Mouse (Mus musculus): ENCODE measurements at regions not wholly inside any gene's neighbourhood (a gene's known extent, or its start where the extent isn't known, plus 50 kb on each side); places are given as distances from the start of the nearest gene placed in this dataset.

GRCm38 (mm10) chr10:87690831-87691230 lies 167.2 kb upstream of the Igf1 start:
- H3K27ac ChIP-seq (ENCODE audit: insufficient read depth, low read depth, low read length, poor library complexity, severe bottlenecking) = no peak overlapping the region

DNA sequence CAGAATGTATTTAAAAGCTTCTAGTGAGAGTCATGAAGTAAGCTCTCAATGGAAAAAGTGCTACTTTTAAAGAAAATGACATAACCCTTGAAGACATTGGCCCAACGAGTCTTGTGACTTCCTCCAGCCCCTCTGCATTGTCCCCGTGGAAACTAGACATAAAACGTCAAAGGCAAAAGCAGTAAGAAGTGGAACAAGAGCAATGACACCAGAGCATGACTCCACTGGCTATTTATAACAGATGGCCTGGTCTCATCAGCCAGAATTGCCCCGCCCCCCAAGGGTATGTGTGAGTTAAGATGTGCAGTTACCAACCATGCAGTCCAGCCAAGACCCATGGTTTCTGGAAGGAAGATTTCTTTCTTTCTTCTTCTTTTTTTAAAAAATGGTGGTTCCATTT lies 161.6 kb upstream of the Igf1 start:
- in situ Hi-C loops (cut with MboI; ENCODE audit: low sequenced_read_pairs in 2 of 2, unreplicated experiment in 2 of 2) = no loop called here
- no peak for DNase-seq (ENCODE audit: low read depth, low spot score)
- no peak for TF ChIP-seq ZNF384 (IDR thresholded peaks at IDR 0.05; ENCODE audit: low read depth, low read length)
- no peak for TF ChIP-seq ZC3H11A (IDR thresholded peaks at IDR 0.05; ENCODE audit: borderline replicate concordance, low read depth, low read length)
- TF ChIP-seq CHD2 (IDR thresholded peaks at IDR 0.05; ENCODE audit: low read depth, low read length) = no peak
- TF ChIP-seq MAFK (IDR thresholded peaks at IDR 0.05; ENCODE audit: insufficient read depth, low read depth, low read length) = no peak
- TF ChIP-seq HCFC1 (IDR thresholded peaks at IDR 0.05; ENCODE audit: borderline replicate concordance, insufficient read depth, low read length) = no peak

More at GRCm38 (mm10) chr10:87690831-87691230, 167.2 kb upstream of the Igf1 start:
- no peak for TF ChIP-seq HCFC1 (IDR thresholded peaks at IDR 0.05; ENCODE audit: borderline replicate concordance, insufficient read depth, low read length)
- no peak for TF ChIP-seq ZNF384 (IDR thresholded peaks at IDR 0.05; ENCODE audit: low read depth, low read length)
- no peak for TF ChIP-seq CHD2 (IDR thresholded peaks at IDR 0.05; ENCODE audit: low read depth, low read length)
- Histone ChIP-seq H3K4me3 (ENCODE audit: insufficient read depth in 1 of 2, low read depth in 1 of 2, low read length in 2 of 2, poor library complexity in 1 of 2, severe bottlenecking in 1 of 2) (no peak overlapping the region), H3K36me3 (ENCODE audit: control insufficient read depth, insufficient read depth, low read length, poor library complexity, severe bottlenecking) (no peaks in the 10 kb centered on the region), H3K9me3 (ENCODE audit: control insufficient read depth, insufficient read depth, low read depth, low read length) (no peaks in the 10 kb centered on the region), H3K9ac (ENCODE audit: insufficient read depth, low read depth, low read length, poor library complexity, severe bottlenecking) (no peak overlapping the region), H3K4me1 (ENCODE audit: control insufficient read depth in 2 of 2, insufficient read depth in 2 of 2, low read length in 2 of 2, poor library complexity in 1 of 2) (peaks cover 0 to 3% of the 10 kb centered on the region in 2 experiments; a peak in 1 of 4 replicates)
- in situ Hi-C loops (cut with MboI; ENCODE audit: low sequenced_read_pairs in 2 of 2, unreplicated experiment in 2 of 2) = no loop called here
- no peak for DNase-seq (ENCODE audit: low read depth, low spot score)

DNA sequence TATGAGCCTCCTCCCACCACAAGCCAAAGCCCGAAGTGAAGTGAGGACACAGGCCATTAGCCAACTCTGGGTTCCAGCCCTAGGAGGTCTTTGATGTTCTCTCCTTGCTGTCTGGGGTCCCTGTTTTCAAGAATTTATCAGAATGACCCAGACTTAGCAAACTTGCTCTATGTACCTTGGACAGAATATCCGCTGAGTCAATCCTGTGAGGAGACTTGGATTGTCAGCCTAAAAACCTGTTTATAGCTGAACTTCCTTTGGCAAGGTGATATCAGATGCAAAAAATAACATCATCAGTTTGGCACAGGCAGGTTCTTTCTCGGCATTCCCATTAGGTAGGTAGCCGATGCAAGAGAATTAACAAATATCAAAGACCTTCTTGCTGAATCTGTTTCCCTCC lies 146.9 kb upstream of the Igf1 start:
- in situ Hi-C loops (cut with MboI; ENCODE audit: low sequenced_read_pairs in 2 of 2, unreplicated experiment in 2 of 2) = no loop called here
- TF ChIP-seq ZC3H11A (IDR thresholded peaks at IDR 0.05; ENCODE audit: borderline replicate concordance, low read depth, low read length) (no peak), HCFC1 (IDR thresholded peaks at IDR 0.05; ENCODE audit: borderline replicate concordance, insufficient read depth, low read length) (no peak), CHD2 (IDR thresholded peaks at IDR 0.05; ENCODE audit: low read depth, low read length) (no peak), ZNF384 (IDR thresholded peaks at IDR 0.05; ENCODE audit: low read depth, low read length) (no peak), MAFK (IDR thresholded peaks at IDR 0.05; ENCODE audit: insufficient read depth, low read depth, low read length) (no peak)
- H3K4me1 ChIP-seq (ENCODE audit: control insufficient read depth in 2 of 2, insufficient read depth in 2 of 2, low read length in 2 of 2, poor library complexity in 1 of 2) = no peaks in the 10 kb centered on the region

More for the DNA sequence above, 161.6 kb upstream of the Igf1 start:
- H3K36me3 ChIP-seq (ENCODE audit: control insufficient read depth, insufficient read depth, low read length, poor library complexity, severe bottlenecking) = no peaks in the 10 kb centered on the region
- no peak overlapping the region for H3K9ac ChIP-seq (ENCODE audit: insufficient read depth, low read depth, low read length, poor library complexity, severe bottlenecking)
- no peaks in the 10 kb centered on the region for H3K9me3 ChIP-seq (ENCODE audit: control insufficient read depth, insufficient read depth, low read depth, low read length)
- H3K4me3 ChIP-seq (ENCODE audit: insufficient read depth in 1 of 2, low read depth in 1 of 2, low read length in 2 of 2, poor library complexity in 1 of 2, severe bottlenecking in 1 of 2) = no peak overlapping the region
- H3K4me1 ChIP-seq (ENCODE audit: control insufficient read depth in 2 of 2, insufficient read depth in 2 of 2, low read length in 2 of 2, poor library complexity in 1 of 2) = no peaks in the 10 kb centered on the region
- H3K27ac ChIP-seq (ENCODE audit: insufficient read depth, low read depth, low read length, poor library complexity, severe bottlenecking) = no peak overlapping the region

GRCm38 (mm10) chr10:87711798-87712197 lies 146.3 kb upstream of the Igf1 start:
- in situ Hi-C loops (cut with MboI; ENCODE audit: low sequenced_read_pairs in 2 of 2, unreplicated experiment in 2 of 2) = no loop called here

More for the DNA sequence above, 146.9 kb upstream of the Igf1 start:
- no peak for DNase-seq (ENCODE audit: low read depth, low spot score)
- Histone ChIP-seq H3K4me3 (ENCODE audit: insufficient read depth in 1 of 2, low read depth in 1 of 2, low read length in 2 of 2, poor library complexity in 1 of 2, severe bottlenecking in 1 of 2) (no peak overlapping the region), H3K9me3 (ENCODE audit: control insufficient read depth, insufficient read depth, low read depth, low read length) (no peaks in the 10 kb centered on the region), H3K9ac (ENCODE audit: insufficient read depth, low read depth, low read length, poor library complexity, severe bottlenecking) (no peak overlapping the region), H3K27ac (ENCODE audit: insufficient read depth, low read depth, low read length, poor library complexity, severe bottlenecking) (no peak overlapping the region), H3K36me3 (ENCODE audit: control insufficient read depth, insufficient read depth, low read length, poor library complexity, severe bottlenecking) (no peaks in the 10 kb centered on the region)

More at GRCm38 (mm10) chr10:87711798-87712197, 146.3 kb upstream of the Igf1 start:
- H3K27ac ChIP-seq (ENCODE audit: insufficient read depth, low read depth, low read length, poor library complexity, severe bottlenecking) = no peak overlapping the region
- DNase-seq (ENCODE audit: low read depth, low spot score) = no peak
- H3K9ac ChIP-seq (ENCODE audit: insufficient read depth, low read depth, low read length, poor library complexity, severe bottlenecking) = no peak overlapping the region
- TF ChIP-seq CHD2 (IDR thresholded peaks at IDR 0.05; ENCODE audit: low read depth, low read length) = no peak
- no peak for TF ChIP-seq HCFC1 (IDR thresholded peaks at IDR 0.05; ENCODE audit: borderline replicate concordance, insufficient read depth, low read length)
- TF ChIP-seq MAFK (IDR thresholded peaks at IDR 0.05; ENCODE audit: insufficient read depth, low read depth, low read length) = no peak
- no peak for TF ChIP-seq ZNF384 (IDR thresholded peaks at IDR 0.05; ENCODE audit: low read depth, low read length)
- TF ChIP-seq ZC3H11A (IDR thresholded peaks at IDR 0.05; ENCODE audit: borderline replicate concordance, low read depth, low read length) = no peak
- H3K9me3 ChIP-seq (ENCODE audit: control insufficient read depth, insufficient read depth, low read depth, low read length) = no peaks in the 10 kb centered on the region
- no peaks in the 10 kb centered on the region for H3K36me3 ChIP-seq (ENCODE audit: control insufficient read depth, insufficient read depth, low read length, poor library complexity, severe bottlenecking)
- no peaks in the 10 kb centered on the region for H3K4me1 ChIP-seq (ENCODE audit: control insufficient read depth in 2 of 2, insufficient read depth in 2 of 2, low read length in 2 of 2, poor library complexity in 1 of 2)
- no peak overlapping the region for H3K4me3 ChIP-seq (ENCODE audit: insufficient read depth in 1 of 2, low read depth in 1 of 2, low read length in 2 of 2, poor library complexity in 1 of 2, severe bottlenecking in 1 of 2)

All from ES-E14 (cell line).